Mouse (Mus musculus) heart, postnatal 0 days (tissue): ENCODE data around the gene Ccdc82.

Source experiments
- CTCF ChIP-seq: IDR thresholded peaks from 2 replicates; pipeline ENCODE4 v1.5.1; 2016; ENCODE audit warnings: antibody characterized with exemption, control low read depth, low read depth
- EP300 ChIP-seq: IDR thresholded peaks from 2 replicates; pipeline ENCODE4 v1.6.1; 2016; ENCODE audit warnings: antibody characterized with exemption, low read depth

GRCm38 (mm10) chr9:13315393-13315792, 68.6 kb downstream of the Ccdc82 start:
- TF ChIP-seq CTCF (no peak), EP300 (no peak)
